Mouse (Mus musculus) Patski (cell line): ENCODE results near the gene Tbc1d8b. TPM values are rescaled to one million over a fixed set of nuclear protein-coding genes. Genes with fewer than 3 reads are reported as not detected.

ENCODE experiments used
- ATAC-seq: fragments of 100-300 bp; one replicate; pipeline ENCODE4 v1.8.0; 2021
- CTCF ChIA-PET: fragments of 350-600 bp; sonication (Branson Sonifier 250); formaldehyde crosslinking; loops from one replicate; lab custom pipeline; 2022; ENCODE audit warnings: inconsistent platforms; lab: Charles Lee
- POLR2A ChIA-PET: fragments of 350-600 bp; sonication (Branson Sonifier 250); formaldehyde crosslinking; loops from one replicate; lab custom pipeline; 2022; ENCODE audit warnings: antibody characterized with exemption, inconsistent platforms; lab: Charles Lee
- DNase-seq: peaks from one replicate; pipeline ENCODE4 v3.0.0-alpha.2; 2011; ENCODE audit warnings: low read depth, low spot score
- H3K27me3 ChIP-seq: fragments of 371-371 bp; one replicate; pipeline ENCODE4 v1.5.1; 2021
- CTCF ChIP-seq: fragments of 100-300 bp; IDR thresholded peaks from one replicate; pipeline ENCODE4 v1.5.1; 2021
- in situ Hi-C: fragments of 300-500 bp; cut with MboI; formaldehyde crosslinking; loops from 3 replicates; pipeline ENCODE4 v1.11.1; 2018; ENCODE audit warnings: low pct_unique_long_range_greater_than_20kb, mixed read lengths
- polyA plus RNA-seq: library from polyadenylated mRNA; unstranded; gene quantifications from one replicate; pipeline ENCODE4 v1.2.3, GENCODE M21; 2021

Tbc1d8b gene
- polyA plus RNA-seq, 1 experiment from 2014 or later = 14.0 TPM

GRCm38 (mm10) chrX:139797875-139798274, 113.1 kb downstream of the Tbc1d8b start:
- in situ Hi-C loops = no loop called here
- H3K27me3 ChIP-seq = no peaks in the 10 kb centered on the region
- ChIA-PET POLR2A (interaction anchor here (0.5 kb wide), 1 partner anchor 131 kb away, joined by 3 read pairs; no protein-coding TSS in a partner anchor), CTCF (no interaction called here)
- no peak for DNase-seq
- no peak for TF ChIP-seq CTCF
- peak; percentile 23 for ATAC-seq

GRCm38 (mm10) chrX:139799953-139800352, 115.2 kb downstream of the Tbc1d8b start:
- TF ChIP-seq CTCF = no peak
- H3K27me3 ChIP-seq = no peaks in the 10 kb centered on the region
- ChIA-PET POLR2A (interaction anchor here (1.0 to 2.2 kb wide), 2 partner anchors 17 to 18 kb away, joined by 3 to 7 read pairs; partner anchors contain the start of gene Ripply1), CTCF (interaction anchor here (0.6 to 1.8 kb wide), 4 partner anchors 18 to 26 kb away, joined by 3 to 5 read pairs (median 4); partner anchors contain the start of gene Ripply1)
- in situ Hi-C loops = no loop called here
- DNase-seq (no peak), ATAC-seq (no peak)

- no peak for TF ChIP-seq CTCF
- CTCF ChIA-PET = interaction anchor here (0.6 to 1.8 kb wide), 5 partner anchors 10 to 26 kb away, joined by 3 to 5 read pairs (median 3); partner anchors contain the start of gene Ripply1
- in situ Hi-C loops = no loop called here
- POLR2A ChIA-PET = interaction anchor here (1.0 to 2.2 kb wide), 4 partner anchors 9 to 20 kb away, joined by 3 to 7 read pairs (median 3); partner anchors contain the start of gene Ripply1
- no peak for DNase-seq
- no peak for ATAC-seq
- no peaks in the 10 kb centered on the region for H3K27me3 ChIP-seq
These were observed 115.6 kb downstream of the Tbc1d8b start, which contains the start of gene Cldn2 for GRCm38 (mm10) chrX:139800406-139800878. Cldn2 (plus strand) TSS chrX:139800828.

Other genes starting within 250 kb of the Tbc1d8b start
- gene D330045A20Rik, start 204.6 kb upstream of the Tbc1d8b start, polyA plus RNA-seq = not detected
- gene Rnf128, start 121.7 kb upstream of the Tbc1d8b start, polyA plus RNA-seq = 54.2 TPM
- 0.47 TPM for gene Gm15013, start 29.5 kb downstream of the Tbc1d8b start, polyA plus RNA-seq
- 13.6 TPM for gene Ripply1, start 97.4 kb downstream of the Tbc1d8b start, polyA plus RNA-seq
- gene Cldn2, start 115.8 kb downstream of the Tbc1d8b start, polyA plus RNA-seq = 119 TPM
- gene Morc4, start 186.7 kb downstream of the Tbc1d8b start, polyA plus RNA-seq = 18.6 TPM